Mouse (Mus musculus): ENCODE results near the gene Ptges.
"Not testable (repeated sequence)": the region's sequence is repeated elsewhere in the genome, so short reads cannot be mapped to it uniquely, and the experiment has no call there.

The Ptges gene

DNA sequence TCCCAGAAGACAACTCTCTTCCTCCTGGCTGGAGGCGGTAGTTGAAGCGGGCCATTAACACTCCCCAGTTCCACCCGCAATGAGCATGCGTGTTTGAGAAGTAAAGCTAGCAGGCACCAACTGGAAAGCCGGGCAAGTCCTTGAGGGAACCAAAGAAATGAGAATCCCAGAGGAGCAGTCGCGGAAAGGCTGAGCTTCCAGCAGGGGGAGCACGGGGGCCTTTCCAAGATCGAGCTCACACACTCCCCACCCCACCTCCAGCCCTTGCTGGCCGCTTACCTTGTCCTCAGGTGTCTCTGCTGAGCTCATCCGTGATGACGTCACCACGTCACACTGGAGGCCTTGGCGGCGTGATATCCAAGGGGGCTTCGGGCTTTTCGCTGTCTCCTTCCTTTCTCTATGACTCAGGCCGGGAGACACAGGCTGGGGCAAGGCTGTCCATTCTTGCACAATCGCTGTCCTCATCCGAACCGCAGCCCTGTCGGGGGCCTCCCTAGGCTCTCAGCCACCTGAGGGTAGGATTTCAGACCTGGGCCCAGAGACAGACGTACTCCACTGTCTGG lies at the start of gene Ptges:
Gene Ptges, minus strand, starts transcription at position 381 of the 563 bp plus-strand sequence.
- DNase-seq (ENCODE audit: low spot score in 2 of 2) = peak; percentile 27 to 33

- DNase-seq (ENCODE audit: low spot score in 2 of 2) = peak; percentile 88 to 89
Observed at GRCm38 (mm10) chr2:30967352-30968327, 38.0 kb upstream of the Ptges start, which contains the start of gene Tor1a. Gene Tor1a, minus strand, starts transcription at chr2:30967933.

DNA sequence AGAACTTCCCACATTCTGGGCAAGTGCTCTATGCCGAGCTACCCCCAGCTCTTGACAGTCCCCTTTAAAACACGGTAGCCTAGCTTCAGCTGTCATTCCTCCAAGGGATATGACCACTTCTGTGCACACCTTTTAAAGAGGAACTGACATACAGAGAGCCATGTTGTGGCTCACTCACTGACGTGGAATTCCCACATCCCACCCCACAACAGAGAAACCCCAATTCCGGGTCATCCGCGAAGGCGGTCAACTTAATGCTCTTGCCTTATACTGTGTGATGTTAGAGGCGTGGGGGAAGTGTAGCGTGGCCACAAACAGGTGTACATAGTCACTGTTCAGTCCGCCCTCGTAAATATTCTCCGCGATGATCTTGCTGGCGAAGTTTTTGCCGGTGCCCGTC lies 37.2 kb upstream of the Ptges start:
- DNase-seq (ENCODE audit: low spot score in 2 of 2) = no peak

DNA sequence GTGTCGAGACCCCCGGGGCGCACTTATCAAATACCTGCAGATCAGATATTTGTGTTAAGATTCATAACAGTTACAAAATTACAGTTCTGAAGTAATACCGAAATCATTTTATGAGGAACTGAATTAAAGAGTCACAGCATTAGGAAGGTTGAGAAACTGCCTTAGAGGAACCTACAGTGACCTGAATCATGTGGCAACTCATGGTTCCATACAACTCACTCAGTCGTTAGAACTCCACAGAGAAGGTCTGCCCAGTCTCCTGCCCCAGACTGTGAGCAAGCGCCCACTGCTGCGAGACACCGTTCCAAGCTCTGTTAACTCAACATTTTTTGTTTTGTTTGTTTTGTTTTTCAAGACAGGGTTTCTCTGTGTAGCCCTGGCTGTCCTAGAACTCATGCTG lies 36.0 kb upstream of the Ptges start:
- DNase-seq (ENCODE audit: low spot score in 2 of 2) = no peak

- no peak for DNase-seq (ENCODE audit: low spot score in 2 of 2)
Observed at GRCm38 (mm10) chr2:30962570-30963254, 33.0 kb upstream of the Ptges start.

- DNase-seq (ENCODE audit: low spot score in 2 of 2) = no peak
Observed at GRCm38 (mm10) chr2:30959856-30960255, 30.2 kb upstream of the Ptges start.

GRCm38 (mm10) chr2:30958726-30959125 lies 29.1 kb upstream of the Ptges start:
- DNase-seq (ENCODE audit: low spot score in 2 of 2) = no peak

DNA sequence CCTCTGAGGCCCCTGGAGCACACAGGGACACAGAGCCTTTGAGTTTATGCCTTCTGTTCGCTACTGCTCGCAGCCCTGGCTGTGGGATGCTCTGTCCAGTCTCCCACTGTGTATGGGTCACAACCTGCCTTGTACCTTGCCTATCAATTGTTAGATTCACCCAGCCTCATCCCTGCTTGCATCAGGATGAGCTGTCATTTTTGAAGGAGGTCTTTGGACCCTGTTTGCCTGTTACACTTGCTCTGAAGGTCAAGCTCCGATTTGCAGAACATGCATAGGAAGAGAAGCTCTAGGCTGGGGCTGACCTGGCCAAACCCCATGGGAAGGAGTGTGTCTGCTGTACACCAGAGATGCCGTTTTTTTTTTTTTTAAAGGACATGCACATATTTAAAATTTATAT lies 27.8 kb upstream of the Ptges start:
- DNase-seq (ENCODE audit: low spot score in 2 of 2) = no peak

GRCm38 (mm10) chr2:30954797-30955196 lies 25.1 kb upstream of the Ptges start:
- DNase-seq (ENCODE audit: low spot score in 2 of 2) = peak; percentile 64

DNA sequence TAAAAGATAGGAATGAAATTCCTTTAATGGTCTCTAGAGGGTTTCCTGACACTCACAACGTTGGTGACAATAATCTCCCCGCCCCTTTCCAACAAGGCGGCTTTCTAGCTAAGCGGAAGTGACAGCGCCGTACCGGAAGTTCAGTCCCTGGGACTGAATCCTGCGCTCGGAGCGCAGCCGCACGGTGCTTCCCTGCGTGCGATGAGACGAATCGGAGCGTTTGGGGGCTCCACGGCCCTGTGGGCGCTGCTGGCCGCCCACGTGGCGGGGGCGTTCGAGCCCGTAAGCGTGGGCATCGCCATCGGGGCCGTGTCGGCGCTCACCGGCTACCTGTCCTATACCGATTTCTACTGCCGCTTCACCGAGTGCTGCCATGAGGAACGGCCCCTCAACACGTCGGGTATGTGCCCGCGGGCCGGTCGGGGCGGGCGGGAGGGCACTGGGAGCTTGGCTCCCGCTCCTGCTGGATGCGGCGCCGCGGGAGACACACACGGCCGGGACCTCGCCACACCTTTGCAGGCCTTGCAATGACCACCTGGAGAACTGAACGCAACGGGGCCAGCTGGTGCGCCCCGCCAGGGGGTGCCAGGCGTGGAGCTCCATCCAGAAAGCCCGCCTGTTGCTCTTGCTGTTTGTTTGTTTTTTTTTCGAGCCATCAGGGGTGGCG lies 23.3 kb upstream of the Ptges start, which contains the start of gene Tor1b:
Gene Tor1b, plus strand, starts transcription at position 136 of the 667 bp plus-strand sequence.
- DNase-seq (ENCODE audit: low spot score in 2 of 2) = peak; percentile 82 to 87

GRCm38 (mm10) chr2:30952457-30952823 lies 22.8 kb upstream of the Ptges start:
- no peak for DNase-seq (ENCODE audit: low spot score in 2 of 2)

GRCm38 (mm10) chr2:30942603-30943011 lies 12.9 kb upstream of the Ptges start:
- DNase-seq (ENCODE audit: low spot score in 2 of 2) = peak; percentile 68

GRCm38 (mm10) chr2:30942116-30942515 lies 12.5 kb upstream of the Ptges start:
- not testable (repeated sequence) for DNase-seq (ENCODE audit: low spot score in 2 of 2)

DNA sequence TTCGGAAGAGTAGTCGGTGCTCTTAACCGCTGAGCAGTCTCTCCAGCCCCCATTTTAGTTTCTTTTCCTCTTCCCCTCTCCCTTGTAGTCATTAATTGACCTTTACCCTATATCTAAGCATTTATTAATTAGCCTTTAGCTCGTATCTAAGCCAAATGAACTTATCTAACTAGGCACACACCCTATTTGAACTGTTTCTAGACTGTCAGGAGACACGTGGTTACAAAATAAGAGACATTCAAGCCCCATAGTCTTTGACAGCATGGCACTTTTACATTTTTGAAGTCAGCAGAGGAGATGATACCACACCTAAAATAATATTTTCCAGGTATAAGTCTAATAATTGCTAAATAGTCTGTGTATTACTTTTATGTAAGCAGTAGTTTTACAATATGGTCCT lies 11.9 kb upstream of the Ptges start:
- no peak for DNase-seq (ENCODE audit: low spot score in 2 of 2)

DNA sequence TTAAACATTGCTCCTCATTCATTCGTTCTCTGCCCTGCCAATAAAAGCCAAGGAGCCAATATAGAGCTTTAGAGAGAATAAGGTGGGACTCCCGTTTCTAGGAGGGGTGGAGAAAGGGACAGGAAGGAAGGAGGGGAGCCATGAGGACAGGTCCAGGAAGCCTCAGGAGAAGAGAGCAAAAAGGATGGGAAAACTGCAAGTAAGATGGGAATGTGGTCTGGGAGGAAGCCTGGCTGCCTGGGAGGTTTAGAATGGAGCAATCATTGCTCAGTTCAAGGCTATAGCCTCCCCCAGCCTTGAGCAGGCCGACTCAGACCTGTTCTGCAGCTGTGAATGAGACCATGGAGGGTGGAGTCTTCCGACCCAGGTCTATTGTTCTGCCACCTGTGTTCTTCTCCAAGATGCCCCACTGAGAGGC lies 8.9 kb upstream of the Ptges start:
- DNase-seq (ENCODE audit: low spot score in 2 of 2) = no peak

DNA sequence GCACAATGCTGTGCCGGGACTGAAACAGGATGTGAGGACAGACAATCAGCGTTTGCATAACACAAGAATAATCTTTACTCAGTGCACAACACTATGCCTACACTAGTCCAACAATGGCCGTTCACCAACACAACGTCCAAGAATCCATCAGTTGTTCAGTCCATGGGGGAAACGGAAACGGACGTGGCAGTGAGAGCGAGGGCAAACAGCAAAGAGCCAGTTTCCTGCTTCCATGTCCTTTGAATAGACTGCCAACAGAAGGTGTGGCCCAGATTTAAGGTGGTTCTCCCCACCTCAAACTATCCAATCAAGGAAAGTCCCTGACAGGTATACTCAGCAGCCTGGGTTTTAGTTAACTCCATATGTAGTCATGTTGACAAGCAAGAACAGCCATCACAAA lies 8.1 kb upstream of the Ptges start:
- DNase-seq (ENCODE audit: low spot score in 2 of 2) = no peak

DNA sequence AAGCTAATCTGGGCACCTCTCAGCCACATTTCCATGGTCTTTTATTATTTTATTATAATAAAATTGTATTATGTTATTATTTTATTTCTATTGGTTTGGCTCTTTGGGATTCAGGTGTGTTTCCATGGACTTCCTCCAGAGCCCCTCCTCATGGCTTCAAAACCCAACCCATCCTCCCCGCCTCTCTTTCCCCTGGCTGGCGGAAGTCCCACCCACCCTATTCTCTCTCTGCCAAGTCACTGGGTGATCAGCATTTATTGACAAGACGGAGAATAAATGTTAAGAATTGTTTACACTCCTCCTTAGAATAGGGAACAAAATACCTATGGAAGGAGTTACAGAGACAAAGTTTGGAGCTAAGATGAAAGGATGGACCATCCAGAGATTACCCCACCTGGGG lies 7.1 kb upstream of the Ptges start:
- no peak for DNase-seq (ENCODE audit: low spot score in 2 of 2)

DNA sequence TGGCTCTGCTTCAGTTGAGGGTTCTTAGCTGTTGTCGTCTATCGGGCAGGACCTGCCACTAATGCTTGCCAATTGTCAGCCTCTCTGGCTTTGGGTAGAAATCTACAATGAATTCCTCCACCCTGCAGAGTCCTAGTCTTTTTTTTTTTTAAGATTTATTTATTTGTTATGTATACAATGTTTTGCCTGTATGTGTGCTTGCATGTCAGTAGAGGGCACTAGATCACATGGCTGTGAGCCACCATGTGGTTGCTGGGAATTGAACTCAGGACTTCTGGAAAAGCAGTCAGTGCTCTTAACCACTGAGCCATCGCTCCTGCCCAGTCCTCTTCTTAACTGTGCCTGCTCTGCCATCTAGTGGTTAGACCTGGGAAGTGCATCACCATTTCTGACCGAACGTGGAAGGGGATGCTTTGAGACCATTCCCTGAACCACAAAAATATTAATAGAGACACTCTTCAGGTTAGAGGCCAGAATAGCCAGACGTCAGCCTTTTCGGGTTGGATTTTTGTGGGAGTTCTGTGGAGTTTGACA lies 4.3 kb upstream of the Ptges start:
- DNase-seq (ENCODE audit: low spot score in 2 of 2) = peak; percentile 45 to 67

- DNase-seq (ENCODE audit: low spot score in 2 of 2) = no peak
Observed at GRCm38 (mm10) chr2:30933032-30933431, 3.4 kb upstream of the Ptges start.

DNA sequence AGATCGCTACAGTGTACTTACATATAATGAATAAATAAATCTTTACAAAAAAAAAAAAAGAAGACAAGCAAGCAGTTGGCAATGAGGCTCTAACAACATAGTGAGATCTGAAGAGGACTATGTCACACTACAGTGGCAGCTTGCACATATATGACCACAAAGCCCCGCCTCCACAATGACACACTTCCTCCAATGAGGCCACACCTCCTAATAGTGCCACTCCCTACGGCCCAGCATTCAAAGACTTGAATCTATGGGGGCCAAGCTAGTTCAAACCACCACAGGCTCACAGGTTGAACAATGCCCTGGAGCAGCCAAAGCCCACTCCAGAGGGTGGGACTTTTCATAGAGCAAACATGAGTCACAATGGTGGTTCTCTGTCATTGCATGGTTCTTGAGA lies 2.3 kb upstream of the Ptges start:
- DNase-seq (ENCODE audit: low spot score in 2 of 2) = no peak

- not testable (repeated sequence) for DNase-seq (ENCODE audit: low spot score in 2 of 2)
Observed at GRCm38 (mm10) chr2:30930846-30931245, 1.2 kb upstream of the Ptges start.
